Mouse (Mus musculus) erythroblast, embryonic 14.5 days (primary cell): ENCODE measurements around the gene Arl15.

Source experiments
- GATA1 ChIP-seq: IDR thresholded peaks from 2 replicates; pipeline ENCODE4 v1.6.1; 2012; ENCODE audit warnings: low read length, inconsistent platforms, mixed read lengths
- TAL1 ChIP-seq: IDR thresholded peaks from 3 replicates; pipeline ENCODE4 v1.6.1; 2012; ENCODE audit warnings: low read length, inconsistent platforms, mixed read lengths

DNA sequence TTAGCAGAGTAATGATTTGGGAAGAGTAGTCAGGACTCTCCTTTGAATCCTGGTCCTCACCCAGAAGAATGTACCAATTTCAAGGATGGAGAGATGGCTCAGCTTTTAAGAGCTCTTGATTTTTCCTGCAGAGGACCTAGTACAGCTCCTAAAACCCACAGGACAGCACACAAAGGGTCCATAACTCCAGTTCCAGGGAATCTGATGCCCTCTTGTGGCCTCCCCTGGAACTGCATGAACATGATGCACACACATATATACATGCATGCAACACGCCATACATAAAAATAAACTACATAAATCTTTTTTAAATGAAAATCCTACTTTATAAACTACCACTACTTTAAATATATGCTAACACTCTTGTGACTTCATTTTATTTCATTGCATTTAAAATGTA lies 70.6 kb downstream of the Arl15 start:
- TF ChIP-seq TAL1: no peak
- no peak for TF ChIP-seq GATA1
